Mouse (Mus musculus) embryonic facial prominence, embryonic 11.5 days (tissue): ENCODE measurements around the gene Ak2. TPM values are rescaled to one million over a fixed set of nuclear protein-coding genes. Genes with fewer than 3 reads are reported as not detected.

ENCODE experiments used
- ATAC-seq: fragments of 200-750 bp; cut with Nextera tagmentation; replicated peaks from 2 replicates; pipeline ENCODE4 v1.8.0; 2017; ENCODE audit warnings: low read depth; ENCODE audit not compliant: insufficient number of reproducible peaks, low FRiP score, low TSS enrichment
- DNase-seq: peaks from one replicate; pipeline ENCODE4 v3.0.0-alpha.2; 2015; ENCODE audit warnings: low spot score
- H3K27ac ChIP-seq: fragments of 300-500 bp; sonication (generic); replicated peaks from 2 replicates; pipeline ENCODE4 v1.5.1; 2014; ENCODE audit warnings: mild to moderate bottlenecking, low read depth, low read length, control low read depth
- H3K27me3 ChIP-seq: fragments of 300-500 bp; sonication (generic); 2 replicates; pipeline ENCODE4 v1.6.1; 2014; ENCODE audit warnings: mild to moderate bottlenecking, low read length, moderate library complexity, mixed read lengths; ENCODE audit not compliant: control insufficient read depth, insufficient read depth
- H3K36me3 ChIP-seq: fragments of 300-500 bp; sonication (generic); replicated peaks from 2 replicates; pipeline ENCODE4 v1.6.1; 2014; ENCODE audit warnings: low read depth, mild to moderate bottlenecking, low read length, moderate library complexity, mixed read lengths; ENCODE audit not compliant: control insufficient read depth, insufficient read depth
- H3K4me1 ChIP-seq: fragments of 300-500 bp; sonication (generic); 2 replicates; pipeline ENCODE4 v1.6.1; 2014; ENCODE audit warnings: low read length, mixed read lengths; ENCODE audit not compliant: control insufficient read depth, insufficient read depth
- H3K4me2 ChIP-seq: fragments of 300-500 bp; sonication (generic); 2 replicates; pipeline ENCODE4 v1.6.1; 2014; ENCODE audit warnings: low read depth, mild to moderate bottlenecking, control low read depth, low read length, moderate library complexity
- H3K4me3 ChIP-seq: fragments of 300-500 bp; sonication (generic); 2 replicates; pipeline ENCODE4 v1.5.1; 2014; ENCODE audit warnings: low read depth, low read length, control low read depth
- H3K9ac ChIP-seq: fragments of 300-500 bp; sonication (generic); replicated peaks from 2 replicates; pipeline ENCODE4 v1.6.1; 2014; ENCODE audit warnings: mild to moderate bottlenecking, control low read depth, low read length
- H3K9me3 ChIP-seq: fragments of 300-500 bp; sonication (generic); replicated peaks from 2 replicates; pipeline ENCODE4 v1.6.1; 2016; ENCODE audit warnings: mild to moderate bottlenecking, low read length, inconsistent platforms, mixed read lengths; ENCODE audit not compliant: control insufficient read depth
- WGBS: fragments of 180-500 bp; shearing (Covaris S2); extraction: QIAGEN DNeasy Blood & Tissue Kit; methylation state at CpG from one replicate; pipeline ENCODE4 v1.1.7; 2014; 5-methylcytosine and 5-hydroxymethylcytosine counted together
- polyA plus RNA-seq: library from polyadenylated mRNA; unstranded; fragments of >200 nt; fragmentation: Nextera tagmentation; extraction: Ambion mirVana; gene quantifications from 2 replicates; pipeline ENCODE4 v1.2.1, GENCODE M21; 2014

Ak2 gene
- polyA plus RNA-seq: 152 and 154 TPM in 2 replicates

GRCm38 (mm10) chr4:128991500-128992008 is at the start of gene Ak2:
TSS of gene Ak2 (plus strand) at chr4:128991958.
- WGBS: 92% methylated on average over 9 of the region's 9 CpGs
- H3K9me3 ChIP-seq: no peaks in the 10 kb centered on the region
- no peak for DNase-seq
- no peaks in the 10 kb centered on the region for H3K36me3 ChIP-seq
- no peak within 1 kb of the TSS for H3K4me2 ChIP-seq
- H3K27ac ChIP-seq: no peak within 1 kb of the TSS
- H3K4me3 ChIP-seq: no peak within 1 kb of the TSS
- H3K27me3 ChIP-seq: no peaks in the 10 kb centered on the region
- peaks cover 3% of the 10 kb centered on the region; the same call in 1 of the 2 replicates for H3K4me1 ChIP-seq
- ATAC-seq: no peak
- no peak within 1 kb of the TSS for H3K9ac ChIP-seq

GRCm38 (mm10) chr4:128942346-128942745 is 49.4 kb upstream of the Ak2 start:
- 54% methylated on average over 3 of the region's 3 CpGs for WGBS
- DNase-seq: no peak

GRCm38 (mm10) chr4:128946736-128947135 is 45.0 kb upstream of the Ak2 start:
- Histone ChIP-seq H3K4me3 (no peak overlapping the region), H3K9me3 (no peaks in the 10 kb centered on the region), H3K27me3 (no peaks in the 10 kb centered on the region), H3K36me3 (no peaks in the 10 kb centered on the region), H3K4me1 (no peaks in the 10 kb centered on the region), H3K27ac (no peak overlapping the region), H3K9ac (no peak overlapping the region), H3K4me2 (no peak overlapping the region)
- 78% methylated on average over 9 of the region's 9 CpGs for WGBS
- DNase-seq: no peak
- 0 out of 2 replicates have a peak, but pooled peaks have one; percentile 20 for ATAC-seq

More at GRCm38 (mm10) chr4:128942346-128942745, 49.4 kb upstream of the Ak2 start:
- no peak overlapping the region for H3K9ac ChIP-seq
- no peak overlapping the region for H3K4me2 ChIP-seq
- no peaks in the 10 kb centered on the region for H3K9me3 ChIP-seq
- no peaks in the 10 kb centered on the region for H3K36me3 ChIP-seq
- H3K4me1 ChIP-seq: no peaks in the 10 kb centered on the region
- H3K27me3 ChIP-seq: no peaks in the 10 kb centered on the region
- H3K27ac ChIP-seq: no peak overlapping the region
- no peak overlapping the region for H3K4me3 ChIP-seq
- ATAC-seq: no peak

- Histone ChIP-seq H3K27ac (no peak overlapping the region), H3K36me3 (no peaks in the 10 kb centered on the region), H3K9me3 (no peaks in the 10 kb centered on the region), H3K4me2 (no peak overlapping the region), H3K27me3 (no peaks in the 10 kb centered on the region), H3K4me3 (no peak overlapping the region), H3K9ac (no peak overlapping the region), H3K4me1 (no peaks in the 10 kb centered on the region)
- WGBS: 16% methylated on average over 18 of the region's 18 CpGs
- no peak for DNase-seq
- ATAC-seq: no peak
These were observed 44.3 kb upstream of the Ak2 start for GRCm38 (mm10) chr4:128947326-128947933.

GRCm38 (mm10) chr4:128948137-128948674 is 43.6 kb upstream of the Ak2 start:
- Histone ChIP-seq H3K4me1 (no peaks in the 10 kb centered on the region), H3K27me3 (no peaks in the 10 kb centered on the region), H3K27ac (no peak overlapping the region), H3K4me2 (no peak overlapping the region), H3K9me3 (no peaks in the 10 kb centered on the region), H3K36me3 (no peaks in the 10 kb centered on the region), H3K4me3 (no peak overlapping the region), H3K9ac (no peak overlapping the region)
- WGBS: 27% methylated on average over 6 of the region's 6 CpGs
- no peak for ATAC-seq
- peak; percentile 72 for DNase-seq

- 44% methylated on average over 15 of the region's 15 CpGs for WGBS
- Histone ChIP-seq H3K9ac (no peak overlapping the region), H3K4me3 (no peak overlapping the region), H3K36me3 (no peaks in the 10 kb centered on the region), H3K9me3 (no peaks in the 10 kb centered on the region), H3K4me1 (no peaks in the 10 kb centered on the region), H3K27ac (no peak overlapping the region), H3K4me2 (no peak overlapping the region), H3K27me3 (no peaks in the 10 kb centered on the region)
- DNase-seq (peak; percentile 27), ATAC-seq (no peak)
These were observed 42.2 kb upstream of the Ak2 start for GRCm38 (mm10) chr4:128949470-128950005.

GRCm38 (mm10) chr4:128950461-128950860 is 41.3 kb upstream of the Ak2 start:
- H3K4me2 ChIP-seq: no peak overlapping the region
- WGBS: 87% methylated on average over 5 of the region's 5 CpGs
- DNase-seq: no peak
- no peaks in the 10 kb centered on the region for H3K27me3 ChIP-seq
- H3K9ac ChIP-seq: no peak overlapping the region
- ATAC-seq: no peak
- no peaks in the 10 kb centered on the region for H3K36me3 ChIP-seq
- H3K4me3 ChIP-seq: no peak overlapping the region
- H3K4me1 ChIP-seq: no peaks in the 10 kb centered on the region
- H3K27ac ChIP-seq: no peak overlapping the region
- no peaks in the 10 kb centered on the region for H3K9me3 ChIP-seq

GRCm38 (mm10) chr4:128953851-128954250 is 37.9 kb upstream of the Ak2 start:
- no peak for DNase-seq
- no peaks in the 10 kb centered on the region for H3K36me3 ChIP-seq
- no peak overlapping the region for H3K4me3 ChIP-seq
- no peak overlapping the region for H3K4me2 ChIP-seq
- 84% methylated on average over 5 of the region's 5 CpGs for WGBS
- H3K27ac ChIP-seq: no peak overlapping the region
- H3K9ac ChIP-seq: no peak overlapping the region
- H3K9me3 ChIP-seq: no peaks in the 10 kb centered on the region
- H3K27me3 ChIP-seq: no peaks in the 10 kb centered on the region
- H3K4me1 ChIP-seq: no peaks in the 10 kb centered on the region
- ATAC-seq: no peak
